Mouse (Mus musculus): ENCODE data around the gene Abhd17b.
"Not testable (repeated sequence)": the region's sequence is repeated elsewhere in the genome, so short reads cannot be mapped to it uniquely, and the experiment has no call there.

Abhd17b gene

GRCm38 (mm10) chr19:21653172-21653981 is at the start of gene Abhd17b:
Gene Abhd17b (plus strand): TSS chr19:21653185.
- in situ Hi-C loops (cut with MseI, MboI): no loop called here

- in situ Hi-C loops (cut with MseI, MboI): no loop called here
Measured at GRCm38 (mm10) chr19:21603836-21604235, 49.1 kb upstream of the Abhd17b start.

DNA sequence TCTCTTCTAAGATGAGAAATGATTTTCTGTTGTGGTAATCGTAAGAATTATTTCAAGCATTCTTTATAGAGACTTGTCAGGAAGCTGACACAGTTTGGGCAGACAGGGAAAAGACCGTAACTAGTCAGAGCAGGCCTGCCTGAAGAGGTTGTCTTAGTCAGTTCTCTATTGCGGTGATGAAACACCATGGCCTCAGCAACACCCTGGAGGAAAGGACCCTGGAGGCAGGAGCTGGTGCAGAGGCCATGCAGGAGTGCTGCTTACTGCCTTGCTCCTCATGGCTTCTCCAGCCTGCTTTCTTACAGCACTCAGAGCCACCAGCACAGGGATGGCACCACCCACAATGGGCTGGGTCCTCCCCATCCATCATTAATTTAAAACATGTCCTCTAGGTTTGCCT is 47.7 kb upstream of the Abhd17b start:
- in situ Hi-C loops (cut with MseI, MboI): no loop called here

GRCm38 (mm10) chr19:21610240-21610639 is 42.7 kb upstream of the Abhd17b start:
- in situ Hi-C loops (cut with MseI, MboI): no loop called here

GRCm38 (mm10) chr19:21611297-21611696 is 41.7 kb upstream of the Abhd17b start:
- in situ Hi-C loops (cut with MseI, MboI): no loop called here

- in situ Hi-C loops (cut with MseI, MboI): no loop called here
Measured at GRCm38 (mm10) chr19:21611725-21612575, 41.0 kb upstream of the Abhd17b start.

GRCm38 (mm10) chr19:21615801-21616200 is 37.2 kb upstream of the Abhd17b start:
- in situ Hi-C loops (cut with MseI, MboI): no loop called here

- in situ Hi-C loops (cut with MseI, MboI): no loop called here
Measured at GRCm38 (mm10) chr19:21623410-21624147, 29.4 kb upstream of the Abhd17b start.

GRCm38 (mm10) chr19:21624148-21624535 is 28.8 kb upstream of the Abhd17b start:
- in situ Hi-C loops (cut with MseI, MboI): no loop called here

DNA sequence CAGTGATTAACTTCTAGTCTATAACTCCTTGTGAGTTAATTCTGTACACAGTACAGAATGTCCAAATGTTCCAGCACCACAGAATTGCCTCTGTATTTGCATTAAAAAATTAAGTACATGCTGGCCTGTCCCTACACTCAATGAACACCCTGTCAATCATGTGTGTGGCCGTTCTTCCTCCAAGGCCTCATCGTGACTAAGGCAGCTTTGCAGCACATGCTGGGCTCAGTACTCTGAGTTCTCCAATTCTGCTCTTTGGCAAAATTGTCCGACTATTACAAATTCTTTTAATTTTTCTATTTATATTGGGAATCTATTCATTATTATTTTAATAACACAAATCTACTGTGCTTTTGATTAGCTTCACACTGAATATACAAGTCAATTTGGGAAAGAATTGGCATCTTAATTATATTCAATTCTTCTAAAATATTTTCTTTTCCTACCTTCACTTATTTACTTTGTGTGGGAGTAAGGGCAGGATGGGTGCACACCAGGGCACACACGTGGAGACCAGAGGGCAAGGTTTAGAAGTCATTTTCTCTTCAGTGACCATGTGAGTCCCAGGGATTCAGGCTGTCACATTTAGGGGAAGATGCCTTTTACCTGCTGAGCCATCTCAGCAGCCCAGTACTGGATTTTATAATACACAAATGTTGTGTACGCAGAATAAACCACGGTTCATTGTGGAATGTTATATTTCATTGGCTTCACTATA is 26.6 kb upstream of the Abhd17b start:
- in situ Hi-C loops (cut with MseI, MboI): no loop called here

- in situ Hi-C loops (cut with MseI, MboI): not testable (repeated sequence)
Measured at GRCm38 (mm10) chr19:21628440-21628839, 24.5 kb upstream of the Abhd17b start.

GRCm38 (mm10) chr19:21629030-21629429 is 24.0 kb upstream of the Abhd17b start:
- in situ Hi-C loops (cut with MseI, MboI): no loop called here

GRCm38 (mm10) chr19:21629501-21629900 is 23.5 kb upstream of the Abhd17b start:
- in situ Hi-C loops (cut with MseI, MboI): no loop called here

DNA sequence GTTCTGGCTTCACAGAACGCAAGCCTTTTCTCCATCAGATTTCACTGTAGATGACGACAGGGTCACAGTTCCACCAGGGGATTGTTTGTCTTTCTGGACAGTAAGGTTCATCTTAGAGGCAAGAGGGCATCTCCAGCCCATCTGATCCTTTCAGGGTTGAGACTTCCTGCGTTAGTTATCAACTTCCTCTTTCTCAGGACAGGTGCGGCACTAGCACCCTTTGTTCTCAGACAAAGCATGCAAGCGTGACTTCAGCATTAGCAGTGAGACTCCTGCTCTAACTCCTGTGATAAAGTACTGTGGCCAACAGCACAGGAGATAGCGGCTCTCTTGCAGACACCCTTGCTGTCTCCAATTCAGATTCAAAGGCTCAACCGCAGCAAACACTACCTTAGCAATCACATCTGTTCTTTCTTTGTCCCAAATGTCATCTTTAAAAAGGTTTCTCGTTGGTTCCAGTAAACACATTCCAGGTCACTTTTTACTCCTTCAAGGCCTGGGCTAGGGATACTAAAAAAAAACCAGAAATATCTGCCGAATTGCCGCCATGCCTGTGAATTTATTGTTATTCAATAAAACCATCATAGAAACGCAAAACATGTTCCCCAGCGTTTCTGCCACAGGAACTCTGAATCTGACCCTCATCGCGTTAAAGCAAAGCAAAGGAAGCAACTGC is 22.2 kb upstream of the Abhd17b start:
- in situ Hi-C loops (cut with MseI, MboI): no loop called here

DNA sequence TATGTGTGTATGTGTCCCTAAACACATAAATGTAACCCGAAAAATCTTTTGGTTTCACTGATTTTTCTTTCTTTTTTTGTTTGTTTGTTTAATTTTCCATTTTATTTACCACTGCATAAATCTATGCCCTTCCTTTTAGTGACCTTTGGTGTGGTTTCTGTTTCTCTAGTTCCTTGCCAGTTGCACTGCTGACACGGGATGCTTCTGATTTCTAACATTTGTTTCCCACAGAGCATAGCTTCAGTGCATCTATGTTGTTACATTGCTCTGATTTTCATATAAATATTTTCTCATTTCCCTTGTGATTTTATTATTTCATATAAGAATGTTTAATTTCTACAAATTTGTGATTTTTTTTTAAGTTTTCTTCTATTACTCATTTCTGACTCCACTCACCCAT is 17.6 kb upstream of the Abhd17b start:
- in situ Hi-C loops (cut with MseI, MboI): no loop called here

DNA sequence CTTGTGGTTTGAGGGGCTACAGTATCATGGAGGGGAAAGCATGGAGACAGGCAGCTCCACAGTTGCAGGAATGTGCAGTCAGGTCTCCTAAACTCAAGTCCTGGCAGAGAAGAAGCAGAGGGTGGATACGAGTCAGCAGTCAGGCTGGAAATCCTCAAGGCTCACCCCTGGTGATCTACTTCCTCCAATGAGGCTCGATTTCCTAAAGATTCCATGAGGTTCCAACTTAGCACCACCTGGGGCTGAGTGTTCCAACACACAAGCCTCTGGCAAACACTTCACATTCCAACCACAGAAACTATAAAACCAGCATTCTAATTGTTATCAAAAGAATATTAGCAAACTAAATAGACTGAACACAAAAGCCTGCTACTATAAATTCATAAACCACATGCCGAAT is 16.1 kb upstream of the Abhd17b start:
- in situ Hi-C loops (cut with MseI, MboI): no loop called here

- in situ Hi-C loops (cut with MseI, MboI): no loop called here
Measured at GRCm38 (mm10) chr19:21637672-21638071, 15.3 kb upstream of the Abhd17b start.

GRCm38 (mm10) chr19:21643935-21644334 is 9.1 kb upstream of the Abhd17b start:
- in situ Hi-C loops (cut with MseI, MboI): no loop called here

- in situ Hi-C loops (cut with MseI, MboI): no loop called here
Measured at GRCm38 (mm10) chr19:21645301-21645700, 7.7 kb upstream of the Abhd17b start.

GRCm38 (mm10) chr19:21646142-21646541 is 6.8 kb upstream of the Abhd17b start:
- in situ Hi-C loops (cut with MseI, MboI): no loop called here

DNA sequence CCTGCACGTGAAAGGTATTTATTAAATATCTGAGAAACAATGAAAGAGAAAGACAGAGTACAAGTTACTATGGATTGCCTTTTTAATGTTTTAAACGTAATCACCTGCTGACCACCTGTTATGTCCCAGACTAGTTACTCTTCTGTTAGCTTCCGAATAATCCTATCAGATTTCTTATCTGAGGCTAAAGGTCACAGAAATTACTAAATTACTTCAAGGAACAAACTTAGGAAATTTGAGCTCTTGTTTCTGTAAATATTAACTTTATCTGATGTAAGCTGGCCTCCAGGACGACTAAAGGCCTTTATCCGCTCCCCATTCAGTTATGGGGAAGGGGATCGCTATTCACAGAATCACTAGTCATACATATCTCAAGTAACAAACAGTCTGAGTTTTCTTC is 1.3 kb upstream of the Abhd17b start:
- in situ Hi-C loops (cut with MseI, MboI): no loop called here
